Mouse (Mus musculus): ENCODE data around the gene Galnt16. TPM values are rescaled to one million over a fixed set of nuclear protein-coding genes. Genes with fewer than 3 reads are reported as not detected.

Gene Galnt16
- polyA plus RNA-seq, 1 experiment from 2014 or later, result 3.9 TPM

DNA sequence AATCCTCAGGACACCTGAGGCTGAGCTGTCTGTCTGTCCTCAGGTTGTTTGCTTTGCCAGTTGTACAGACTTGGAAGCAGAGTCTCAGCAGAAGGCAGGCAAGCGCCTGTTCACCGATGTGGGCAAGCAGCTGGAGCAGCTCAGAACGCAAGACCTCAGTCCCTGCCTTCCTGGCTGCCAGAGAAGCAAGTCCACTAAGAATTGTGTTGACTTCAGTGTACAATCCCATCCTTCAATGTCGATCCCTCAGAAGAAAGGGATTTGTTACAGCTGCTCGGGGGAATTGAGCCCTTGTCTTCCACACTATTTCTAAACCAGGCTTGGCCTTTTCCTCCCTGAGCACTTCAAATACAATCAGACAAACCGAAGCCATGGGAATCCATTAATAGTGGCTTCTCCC, 20.2 kb downstream of the Galnt16 start:
- Histone ChIP-seq H3K4me1 (replicated peaks; ENCODE audit: insufficient read depth, low read length) (no peaks in the 10 kb centered on the region), H3K9me3 (replicated peaks; ENCODE audit: low read length) (no peaks in the 10 kb centered on the region), H3K36me3 (ENCODE audit: insufficient read depth, low read length) (no peaks in the 10 kb centered on the region), H3K4me2 (ENCODE audit: low read length) (no peak overlapping the region), H3K4me3 (replicated peaks; ENCODE audit: low read depth, low read length) (no peak overlapping the region), H3K27ac (no peak overlapping the region), H3K27me3 (ENCODE audit: insufficient read depth, low read length) (no peaks in the 10 kb centered on the region), H3K9ac (ENCODE audit: low read depth, low read length) (no peak overlapping the region)
- TF ChIP-seq CTCF (IDR thresholded peaks at IDR 0.05; ENCODE audit: low read depth), result no peak
- ATAC-seq (replicated peaks; ENCODE audit: low FRiP score, low read depth) (no peak), DNase-seq (ENCODE audit: low spot score) (peak; percentile 46)
- WGBS, result 46% methylated on average over 6 of the region's 6 CpGs

DNA sequence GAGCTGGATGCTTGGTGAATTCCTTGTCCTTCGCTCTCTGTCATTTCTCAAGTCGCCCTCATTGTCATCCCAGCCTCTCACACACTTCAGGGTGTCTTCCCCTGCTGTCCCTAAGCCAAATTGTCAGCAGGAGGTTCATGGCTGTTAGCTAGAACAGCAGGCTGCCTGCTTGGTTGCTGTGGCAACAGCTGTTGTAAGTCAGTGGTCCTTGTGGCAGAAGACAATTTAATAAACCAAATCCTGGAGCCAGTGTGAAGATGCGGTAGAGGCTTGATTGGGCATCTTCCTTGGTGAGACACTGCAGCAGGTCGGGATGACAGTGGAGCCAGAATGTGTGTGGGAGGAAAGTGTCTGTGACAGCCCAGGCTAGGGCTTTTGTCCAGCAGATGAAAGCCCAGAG, 27.2 kb downstream of the Galnt16 start:
- DNase-seq (ENCODE audit: low spot score) (no peak), ATAC-seq (replicated peaks; ENCODE audit: low FRiP score, low read depth) (no peak)
- H3K36me3 ChIP-seq (ENCODE audit: insufficient read depth, low read length), result no peaks in the 10 kb centered on the region
- no peak overlapping the region for H3K9ac ChIP-seq (ENCODE audit: low read depth, low read length)
- H3K27ac ChIP-seq, result no peak overlapping the region
- no peak for TF ChIP-seq CTCF (IDR thresholded peaks at IDR 0.05; ENCODE audit: low read depth)
- H3K9me3 ChIP-seq (replicated peaks; ENCODE audit: low read length), result no peaks in the 10 kb centered on the region
- WGBS, result 26% methylated on average over 4 of the region's 4 CpGs
- H3K27me3 ChIP-seq (ENCODE audit: insufficient read depth, low read length), result no peaks in the 10 kb centered on the region
- H3K4me2 ChIP-seq (ENCODE audit: low read length), result no peak overlapping the region
- no peaks in the 10 kb centered on the region for H3K4me1 ChIP-seq (replicated peaks; ENCODE audit: insufficient read depth, low read length)
- no peak overlapping the region for H3K4me3 ChIP-seq (replicated peaks; ENCODE audit: low read depth, low read length)

DNA sequence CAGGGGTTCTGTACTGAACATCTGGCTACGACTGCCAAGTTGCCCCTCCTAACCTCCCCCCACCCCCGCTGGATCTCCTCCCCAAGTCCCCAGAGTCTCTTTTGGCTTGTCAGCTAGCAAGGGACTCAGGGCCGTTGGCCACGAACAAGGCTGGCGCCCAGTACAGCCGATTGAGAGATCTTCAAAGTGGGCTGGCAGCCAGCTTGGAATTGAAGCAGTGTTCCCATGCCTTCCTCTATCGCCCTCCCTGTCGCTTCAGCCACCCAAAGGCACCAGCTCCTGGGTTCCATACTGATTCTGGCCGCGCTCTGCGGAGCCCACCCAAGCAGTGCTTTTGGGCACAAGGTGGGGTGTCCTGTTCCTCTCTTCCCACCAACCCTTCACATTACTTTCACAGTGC, 31.6 kb downstream of the Galnt16 start:
- no peaks in the 10 kb centered on the region for H3K27me3 ChIP-seq (ENCODE audit: insufficient read depth, low read length)
- no peaks in the 10 kb centered on the region for H3K9me3 ChIP-seq (replicated peaks; ENCODE audit: low read length)
- no peak overlapping the region for H3K27ac ChIP-seq
- H3K4me2 ChIP-seq (ENCODE audit: low read length), result no peak overlapping the region
- H3K4me1 ChIP-seq (replicated peaks; ENCODE audit: insufficient read depth, low read length), result no peaks in the 10 kb centered on the region
- H3K9ac ChIP-seq (ENCODE audit: low read depth, low read length), result no peak overlapping the region
- ATAC-seq (replicated peaks; ENCODE audit: low FRiP score, low read depth) (no peak), DNase-seq (ENCODE audit: low spot score) (no peak)
- TF ChIP-seq CTCF (IDR thresholded peaks at IDR 0.05; ENCODE audit: low read depth), result no peak
- H3K36me3 ChIP-seq (ENCODE audit: insufficient read depth, low read length), result no peaks in the 10 kb centered on the region
- WGBS, result 73% methylated on average over 11 of the region's 11 CpGs
- H3K4me3 ChIP-seq (replicated peaks; ENCODE audit: low read depth, low read length), result no peak overlapping the region

DNA sequence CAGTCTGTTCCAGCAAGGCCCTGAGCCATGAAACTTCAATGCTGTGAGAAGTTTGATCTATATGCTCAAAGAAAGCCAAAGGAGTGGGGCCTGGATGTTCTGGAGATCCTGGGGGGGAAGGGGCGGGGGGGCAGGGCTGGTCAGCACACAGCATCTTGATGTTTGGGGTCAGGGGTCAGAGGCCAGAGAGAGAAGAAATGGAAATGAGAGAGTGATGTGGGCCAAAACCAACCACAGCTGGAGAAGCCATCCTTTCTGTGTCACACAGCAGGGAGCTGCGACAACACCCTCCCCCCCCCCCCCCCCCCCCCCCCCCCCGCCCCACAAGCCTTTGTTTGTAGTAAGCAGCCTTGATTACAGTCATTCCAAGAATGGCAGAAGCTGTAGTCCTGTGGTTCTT, 35.1 kb downstream of the Galnt16 start:
- Histone ChIP-seq H3K36me3 (ENCODE audit: insufficient read depth, low read length) (no peaks in the 10 kb centered on the region), H3K9me3 (replicated peaks; ENCODE audit: low read length) (no peaks in the 10 kb centered on the region), H3K27me3 (ENCODE audit: insufficient read depth, low read length) (no peaks in the 10 kb centered on the region), H3K27ac (no peak overlapping the region), H3K4me1 (replicated peaks; ENCODE audit: insufficient read depth, low read length) (no peaks in the 10 kb centered on the region), H3K9ac (ENCODE audit: low read depth, low read length) (no peak overlapping the region), H3K4me2 (ENCODE audit: low read length) (no peak overlapping the region), H3K4me3 (replicated peaks; ENCODE audit: low read depth, low read length) (no peak overlapping the region)
- 11% methylated on average over 2 of the region's 3 CpGs for WGBS
- no peak for TF ChIP-seq CTCF (IDR thresholded peaks at IDR 0.05; ENCODE audit: low read depth)
- DNase-seq (ENCODE audit: low spot score) (no peak), ATAC-seq (replicated peaks; ENCODE audit: low FRiP score, low read depth) (no peak)

DNA sequence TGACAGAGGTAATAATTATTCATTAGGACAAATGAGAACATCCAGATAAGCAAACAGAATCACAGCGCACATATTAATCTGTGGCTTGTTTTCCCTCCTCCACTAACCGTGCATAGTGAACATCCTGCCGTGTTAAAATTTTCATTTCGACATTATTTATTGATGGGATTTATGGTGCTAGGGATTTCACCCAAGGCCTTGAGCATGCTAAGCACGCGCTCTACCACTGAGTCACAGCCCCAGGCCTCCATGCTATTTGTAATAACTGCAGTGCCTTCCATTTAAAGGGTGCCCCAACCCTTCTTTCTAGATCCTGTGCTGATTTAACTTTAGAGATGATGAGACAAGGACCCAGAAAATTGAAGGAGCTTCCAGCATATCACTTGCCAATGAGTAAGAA, 36.2 kb downstream of the Galnt16 start:
- TF ChIP-seq CTCF (IDR thresholded peaks at IDR 0.05; ENCODE audit: low read depth), result no peak
- H3K36me3 ChIP-seq (ENCODE audit: insufficient read depth, low read length), result no peaks in the 10 kb centered on the region
- no peak overlapping the region for H3K9ac ChIP-seq (ENCODE audit: low read depth, low read length)
- H3K4me2 ChIP-seq (ENCODE audit: low read length), result no peak overlapping the region
- ATAC-seq (replicated peaks; ENCODE audit: low FRiP score, low read depth) (no peak), DNase-seq (ENCODE audit: low spot score) (no peak)
- H3K4me1 ChIP-seq (replicated peaks; ENCODE audit: insufficient read depth, low read length), result no peaks in the 10 kb centered on the region
- 58% methylated on average over 6 of the region's 6 CpGs for WGBS
- H3K4me3 ChIP-seq (replicated peaks; ENCODE audit: low read depth, low read length), result no peak overlapping the region
- H3K27ac ChIP-seq, result no peak overlapping the region
- H3K27me3 ChIP-seq (ENCODE audit: insufficient read depth, low read length), result no peaks in the 10 kb centered on the region
- no peaks in the 10 kb centered on the region for H3K9me3 ChIP-seq (replicated peaks; ENCODE audit: low read length)

DNA sequence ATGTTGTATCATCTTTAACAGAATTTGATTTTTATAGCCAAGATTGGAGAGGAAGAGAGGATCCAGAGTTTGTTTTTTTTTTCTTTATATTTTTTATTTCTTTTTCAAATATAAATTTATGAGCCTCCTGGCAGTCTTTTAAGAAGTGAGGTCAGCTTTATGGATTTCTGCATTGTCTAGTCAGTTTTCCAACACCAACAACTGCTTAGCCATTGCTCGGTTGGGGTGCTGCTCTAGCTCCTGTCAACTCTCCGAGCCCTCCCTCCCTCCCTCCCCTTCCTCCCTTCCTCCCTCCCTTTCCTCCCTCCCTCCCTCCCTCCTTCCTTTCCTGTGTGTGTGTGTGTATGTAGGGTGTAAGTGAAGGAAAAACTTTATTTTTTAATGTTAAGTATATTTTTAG, 43.8 kb downstream of the Galnt16 start:
- H3K36me3 ChIP-seq (ENCODE audit: insufficient read depth, low read length), result no peaks in the 10 kb centered on the region
- no peak for ATAC-seq (replicated peaks; ENCODE audit: low FRiP score, low read depth)
- DNase-seq (ENCODE audit: low spot score), result peak; percentile 57
- no peak overlapping the region for H3K9ac ChIP-seq (ENCODE audit: low read depth, low read length)
- no peaks in the 10 kb centered on the region for H3K4me1 ChIP-seq (replicated peaks; ENCODE audit: insufficient read depth, low read length)
- H3K9me3 ChIP-seq (replicated peaks; ENCODE audit: low read length), result no peaks in the 10 kb centered on the region
- H3K27me3 ChIP-seq (ENCODE audit: insufficient read depth, low read length), result no peaks in the 10 kb centered on the region
- H3K27ac ChIP-seq, result no peak overlapping the region
- WGBS, result 10% methylated on average over 2 of the region's 2 CpGs
- H3K4me3 ChIP-seq (replicated peaks; ENCODE audit: low read depth, low read length), result no peak overlapping the region
- no peak for TF ChIP-seq CTCF (IDR thresholded peaks at IDR 0.05; ENCODE audit: low read depth)
- no peak overlapping the region for H3K4me2 ChIP-seq (ENCODE audit: low read length)

DNA sequence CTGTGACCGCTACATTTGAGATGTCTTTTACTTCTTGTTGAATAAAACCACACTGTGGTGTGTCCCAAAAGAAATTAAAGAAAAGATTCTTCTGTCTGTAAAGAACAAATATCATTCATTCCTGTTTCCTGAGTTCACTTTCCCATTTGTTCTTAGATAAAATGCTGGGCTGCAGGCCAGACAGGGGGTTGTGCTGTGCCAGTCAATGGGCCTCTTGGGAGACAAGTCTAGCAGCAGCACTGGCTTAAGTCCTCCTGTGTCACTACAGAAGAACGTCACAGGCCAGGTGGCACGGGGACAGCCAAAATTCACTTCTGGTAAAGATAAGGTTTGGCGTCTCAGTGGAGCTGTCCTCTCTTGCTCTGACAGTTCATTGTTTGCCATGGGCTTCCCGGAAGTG, 44.7 kb downstream of the Galnt16 start:
- H3K4me2 ChIP-seq (ENCODE audit: low read length), result no peak overlapping the region
- no peaks in the 10 kb centered on the region for H3K27me3 ChIP-seq (ENCODE audit: insufficient read depth, low read length)
- DNase-seq (ENCODE audit: low spot score), result no peak
- ATAC-seq (replicated peaks; ENCODE audit: low FRiP score, low read depth), result no peak
- no peaks in the 10 kb centered on the region for H3K36me3 ChIP-seq (ENCODE audit: insufficient read depth, low read length)
- H3K9me3 ChIP-seq (replicated peaks; ENCODE audit: low read length), result no peaks in the 10 kb centered on the region
- H3K9ac ChIP-seq (ENCODE audit: low read depth, low read length), result no peak overlapping the region
- H3K4me3 ChIP-seq (replicated peaks; ENCODE audit: low read depth, low read length), result no peak overlapping the region
- TF ChIP-seq CTCF (IDR thresholded peaks at IDR 0.05; ENCODE audit: low read depth), result no peak
- no peaks in the 10 kb centered on the region for H3K4me1 ChIP-seq (replicated peaks; ENCODE audit: insufficient read depth, low read length)
- no peak overlapping the region for H3K27ac ChIP-seq
- WGBS, result 49% methylated on average over 5 of the region's 5 CpGs

Data from kidney, postnatal 0 days (tissue).